Mouse (Mus musculus) cerebral cortex, adult 2 months (tissue): ENCODE data around the gene Rexo1.

Experiments used
- WGBS: fragments of 180-500 bp; shearing (Covaris S2); methylation state at CpG from one replicate; pipeline ENCODE4 v1.1.7; 2018; 5-methylcytosine and 5-hydroxymethylcytosine counted together

Gene Rexo1

DNA sequence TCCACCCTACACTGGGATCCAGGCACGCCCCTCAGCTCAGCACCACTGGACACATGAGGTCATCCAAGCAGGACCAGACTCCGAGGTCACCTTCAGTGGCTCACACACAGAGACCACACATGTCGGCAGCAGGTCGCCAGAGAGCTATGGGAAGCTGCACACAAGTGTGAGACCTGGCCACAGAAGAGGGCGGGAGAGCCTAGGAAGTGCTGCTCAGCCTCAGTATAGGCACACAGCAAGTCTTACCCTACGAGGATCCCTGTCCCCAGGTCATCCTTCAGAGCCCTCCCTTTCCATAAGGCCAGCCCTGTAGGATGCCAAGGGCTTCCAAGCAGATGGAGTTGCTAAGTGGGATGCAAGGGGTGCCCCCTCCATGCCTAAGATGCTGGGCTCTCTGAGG, 7.4 kb downstream of the Rexo1 start:
- 89% methylated on average over 6 of the region's 6 CpGs for WGBS

DNA sequence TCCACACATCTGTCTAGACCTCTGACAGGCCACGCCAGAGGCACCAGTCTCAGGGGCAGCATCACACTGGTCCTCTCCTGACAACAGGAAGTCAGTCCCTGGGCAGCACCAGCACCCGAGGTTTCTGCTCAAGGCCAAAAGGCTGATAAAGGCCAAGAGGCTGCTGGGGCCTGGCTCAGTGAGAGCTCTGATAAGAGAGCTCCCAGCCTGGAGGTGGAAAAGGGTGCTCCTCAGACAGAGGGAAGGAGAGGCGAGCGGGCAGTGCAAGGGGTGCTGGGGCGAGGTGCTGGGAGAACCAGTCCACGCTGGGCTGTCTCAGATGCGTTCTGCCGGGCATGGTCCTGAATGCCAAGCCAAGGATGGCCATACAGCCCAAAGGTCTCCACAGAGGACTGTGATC, 7.8 kb downstream of the Rexo1 start:
- WGBS, result 93% methylated on average over 8 of the region's 8 CpGs

DNA sequence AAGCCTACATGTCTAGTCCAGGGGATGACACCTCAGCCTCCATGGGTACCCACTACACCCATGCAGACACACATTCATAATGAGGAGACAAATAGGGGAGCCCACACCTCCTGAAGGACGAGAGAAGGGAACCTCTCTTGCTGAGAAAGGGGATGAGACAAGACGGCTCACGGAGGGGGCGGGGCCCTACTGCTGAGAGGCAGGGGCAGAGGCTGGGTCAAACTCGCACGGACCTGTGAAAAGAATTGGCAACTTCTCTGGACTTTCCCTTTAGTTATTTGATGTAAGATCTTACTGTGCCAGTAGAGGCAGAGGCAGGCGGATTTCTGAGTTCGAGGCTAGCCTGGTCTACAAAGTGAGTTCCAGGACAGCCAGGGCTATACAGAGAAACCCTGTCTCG, 9.0 kb downstream of the Rexo1 start:
- 64% methylated on average over 9 of the region's 9 CpGs for WGBS

DNA sequence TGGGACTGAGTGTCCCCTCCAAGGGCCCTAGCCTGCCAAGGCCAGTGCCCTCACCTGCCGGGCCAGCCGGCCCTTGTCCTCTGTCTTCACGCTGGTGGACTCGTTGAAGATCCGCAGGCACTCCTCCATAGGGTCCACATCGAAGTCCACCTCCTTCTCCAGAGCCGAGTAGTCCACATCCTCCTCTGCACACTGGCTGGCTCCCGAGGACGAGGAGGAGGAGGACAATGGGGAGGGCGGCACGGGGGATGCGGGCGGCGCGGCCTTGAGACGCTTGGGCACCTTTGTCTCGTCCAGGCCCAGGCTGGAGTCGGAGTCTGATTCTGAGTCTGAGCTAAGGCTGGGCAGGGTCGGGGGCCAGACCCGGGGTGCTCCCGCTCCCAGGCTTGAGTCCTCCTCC, 12.1 kb downstream of the Rexo1 start:
- 83% methylated on average over 21 of the region's 21 CpGs for WGBS

DNA sequence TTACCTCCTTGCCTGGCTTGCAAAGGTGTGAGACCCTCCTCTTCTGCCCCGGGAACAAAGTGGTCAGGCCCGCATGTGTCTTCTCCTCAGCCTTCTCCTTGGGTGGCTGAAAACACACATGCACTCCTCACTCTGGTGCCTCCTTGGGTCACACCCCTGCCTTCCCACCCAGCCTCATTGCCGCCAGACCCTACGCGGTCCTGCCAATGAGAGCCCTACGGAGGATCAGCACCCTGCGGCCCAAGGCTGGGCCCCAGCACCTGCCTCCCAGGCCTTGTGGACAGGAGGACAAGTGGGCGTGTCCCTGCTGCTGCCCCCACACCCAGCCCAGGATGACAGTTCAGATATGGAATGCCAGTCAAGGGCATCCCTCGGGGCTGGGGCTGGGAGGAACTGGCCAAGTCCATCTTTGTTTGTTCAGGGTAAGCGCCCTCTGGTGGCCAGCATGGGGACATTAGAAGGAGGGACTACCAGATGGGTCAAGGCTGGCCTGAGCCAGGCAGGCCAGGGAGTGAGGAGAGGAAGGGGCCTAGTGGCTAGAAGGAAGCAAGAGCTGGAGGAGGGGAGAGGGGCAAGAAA, 12.8 kb downstream of the Rexo1 start:
- WGBS, result 75% methylated on average over 10 of the region's 10 CpGs

DNA sequence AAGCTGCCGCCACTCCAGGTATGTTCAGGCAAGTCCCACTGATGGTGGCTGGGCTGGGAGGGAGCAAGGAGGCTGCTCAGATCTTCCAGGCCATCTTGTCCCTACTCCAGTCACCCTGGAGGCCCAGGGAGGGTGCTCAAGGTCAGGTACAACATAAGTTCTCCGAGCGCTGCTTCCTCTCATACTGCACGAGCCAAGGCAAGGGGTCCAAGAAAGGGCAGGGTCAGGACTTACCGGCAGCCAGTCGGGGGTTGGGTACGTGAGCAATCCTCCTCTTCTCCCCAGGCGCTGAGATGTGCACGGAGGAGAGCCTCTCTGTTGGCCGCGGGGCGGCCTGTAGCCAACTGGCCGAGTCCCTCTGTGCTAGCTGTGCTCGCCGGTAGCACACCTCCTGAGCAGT, 13.8 kb downstream of the Rexo1 start:
- WGBS, result 88% methylated on average over 15 of the region's 15 CpGs

DNA sequence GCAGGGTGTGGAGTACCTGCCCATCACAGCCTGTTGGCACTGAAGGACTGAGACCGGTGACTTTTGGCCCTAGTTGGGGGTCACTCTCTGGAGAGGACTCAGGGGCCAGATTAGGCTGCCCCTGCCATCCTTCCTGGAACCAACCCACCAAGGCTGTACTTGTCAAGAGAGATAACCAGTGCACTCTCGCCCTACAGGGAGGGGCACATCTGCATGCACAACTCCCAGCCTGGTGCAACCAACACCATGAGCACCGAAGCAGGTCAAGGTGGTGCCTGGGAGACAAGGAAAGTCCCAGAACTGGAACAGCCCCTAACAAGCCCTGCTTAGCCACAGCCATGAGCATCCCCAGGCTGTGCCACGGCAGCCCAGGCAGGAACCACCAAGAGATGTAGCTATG, 14.4 kb downstream of the Rexo1 start:
- WGBS, result 97% methylated on average over 4 of the region's 4 CpGs

DNA sequence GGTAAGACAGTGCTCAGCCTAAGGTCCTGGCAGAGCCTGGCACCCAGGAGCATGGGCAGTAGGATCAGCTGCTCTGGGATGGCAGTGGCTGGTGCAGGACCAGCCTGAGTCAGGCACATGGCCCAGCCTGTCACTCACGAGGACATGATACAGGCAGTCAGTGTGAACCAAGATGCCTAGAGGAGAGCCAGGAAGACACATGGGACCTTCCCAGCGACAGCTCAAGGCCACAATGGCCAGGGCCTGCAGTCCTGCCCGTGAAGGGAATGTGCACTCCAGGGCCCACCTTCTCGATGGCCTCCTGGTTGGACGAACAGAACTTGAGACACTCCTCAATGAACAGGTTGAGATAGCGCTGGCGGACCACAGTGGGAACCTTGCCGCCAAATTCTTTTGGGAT, 15.8 kb downstream of the Rexo1 start:
- WGBS, result 88% methylated on average over 8 of the region's 8 CpGs

DNA sequence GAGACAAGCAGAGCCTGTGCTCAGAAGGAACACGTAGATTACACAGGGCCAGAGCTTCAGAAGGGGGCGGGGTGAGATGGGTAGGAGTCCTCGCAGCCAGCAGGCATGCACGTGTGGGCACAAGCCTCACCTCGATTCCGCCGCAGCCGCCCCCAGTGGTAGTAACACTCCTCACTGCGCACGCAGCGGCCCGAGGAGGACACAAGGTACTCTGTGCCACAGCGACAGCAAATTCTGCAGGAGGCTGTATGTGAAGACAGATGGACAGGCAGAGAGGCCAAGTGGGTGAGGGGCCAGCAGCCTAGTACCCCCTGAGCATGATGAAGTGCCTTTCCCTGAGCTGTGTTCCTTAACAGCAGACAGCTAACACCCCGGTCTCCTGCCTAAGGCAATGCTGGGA, 17.5 kb downstream of the Rexo1 start:
- 68% methylated on average over 14 of the region's 14 CpGs for WGBS

DNA sequence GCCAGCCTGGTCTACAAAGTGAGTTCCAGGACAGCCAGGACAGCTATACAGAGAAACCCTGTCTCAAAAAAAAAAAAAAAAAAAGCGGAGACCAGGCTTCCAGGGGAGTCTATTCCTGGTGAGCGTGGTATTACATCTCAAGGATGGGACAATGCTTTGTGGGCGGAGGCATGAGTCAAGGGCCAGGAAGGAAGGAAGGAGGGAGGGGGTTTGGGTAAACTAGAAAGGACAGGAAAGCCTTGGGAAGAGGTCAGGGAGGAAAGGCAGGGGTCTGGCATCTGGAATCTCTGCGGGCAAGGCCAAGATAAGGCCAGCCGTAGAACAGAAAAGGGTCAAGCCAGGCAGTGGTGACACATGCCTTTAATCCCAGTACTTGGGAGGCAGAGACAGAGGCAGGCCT, 21.9 kb downstream of the Rexo1 start:
- WGBS, result 49% methylated on average over 5 of the region's 5 CpGs

DNA sequence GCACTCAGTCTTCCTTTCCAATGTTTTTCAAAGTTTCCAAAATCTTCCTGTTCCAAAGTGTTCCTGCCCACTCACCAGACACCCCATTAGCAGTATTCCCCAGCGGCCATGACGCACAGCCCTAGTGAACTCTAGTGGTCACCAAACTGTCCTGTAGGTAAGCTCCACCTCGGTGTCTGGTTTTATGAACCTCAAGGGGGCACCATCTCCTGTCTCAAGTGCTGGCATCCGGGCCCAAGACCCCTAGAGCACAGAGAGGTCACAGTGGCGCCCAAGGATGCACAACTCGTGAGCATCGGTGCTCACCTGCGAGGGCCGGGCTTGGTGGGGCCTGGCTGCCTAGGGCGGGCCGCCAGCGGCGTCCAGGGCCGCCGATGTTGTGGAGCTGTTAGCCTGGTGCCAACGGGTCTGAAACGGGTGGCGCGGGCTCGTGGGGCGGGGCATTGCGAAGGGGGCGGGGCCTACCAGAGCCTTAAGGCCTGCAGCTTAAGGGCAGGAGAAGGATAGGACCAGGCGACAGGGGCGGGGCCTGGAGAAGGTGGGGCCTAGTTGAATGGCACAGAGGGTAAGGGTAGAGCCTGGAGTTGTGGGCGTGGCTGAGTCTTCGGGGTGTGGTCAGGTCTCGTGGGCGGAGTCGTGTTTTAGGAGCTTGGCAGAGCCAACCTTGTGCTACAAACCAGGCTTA, 22.5 kb downstream of the Rexo1 start, which contains the start of gene Atp8b3:
Atp8b3 (minus strand) TSS at position 415 of the 685 bp plus-strand sequence.
- WGBS, result 9% methylated on average over 29 of the region's 30 CpGs

DNA sequence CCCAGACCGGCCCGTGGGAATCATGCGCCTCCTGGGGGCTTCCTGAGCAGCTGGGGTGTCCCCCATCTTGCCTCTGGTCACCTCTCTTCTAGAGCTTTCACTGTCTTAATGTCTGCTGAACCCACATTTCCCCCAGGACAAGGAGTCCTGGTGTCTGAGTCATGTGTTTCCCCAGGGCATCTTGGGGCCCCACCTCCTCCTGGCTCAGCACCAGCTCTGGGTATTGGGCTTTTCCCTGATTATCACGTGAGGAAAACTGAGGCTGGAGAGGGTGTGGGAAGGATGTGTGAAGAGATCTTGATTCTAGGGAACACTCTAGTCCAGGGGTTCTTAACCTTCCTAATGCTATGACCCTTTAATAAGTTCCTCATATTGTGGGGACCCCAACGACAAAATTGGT, 23.2 kb downstream of the Rexo1 start:
- WGBS, result 56% methylated on average over 5 of the region's 5 CpGs

DNA sequence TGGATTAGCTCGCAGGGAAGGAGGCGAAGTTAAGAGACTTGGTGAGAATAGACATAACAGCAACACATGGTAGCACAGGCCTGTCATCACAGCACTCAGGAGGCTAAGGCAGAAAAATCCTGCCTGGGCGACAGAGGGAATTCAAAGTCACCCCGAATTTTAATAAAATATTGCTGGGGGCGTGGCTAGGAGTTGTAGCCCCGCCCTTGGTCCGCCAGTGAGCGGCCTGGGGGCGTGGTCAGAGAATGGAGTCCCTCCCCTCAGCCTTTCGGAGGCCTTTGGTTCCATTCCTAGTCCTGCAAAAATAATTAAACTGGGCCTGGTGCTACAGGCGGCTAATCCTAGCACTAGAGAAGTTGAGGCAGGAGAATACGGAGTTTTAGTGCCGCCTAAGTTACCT, 25.6 kb downstream of the Rexo1 start:
- WGBS, result 19% methylated on average over 13 of the region's 13 CpGs

DNA sequence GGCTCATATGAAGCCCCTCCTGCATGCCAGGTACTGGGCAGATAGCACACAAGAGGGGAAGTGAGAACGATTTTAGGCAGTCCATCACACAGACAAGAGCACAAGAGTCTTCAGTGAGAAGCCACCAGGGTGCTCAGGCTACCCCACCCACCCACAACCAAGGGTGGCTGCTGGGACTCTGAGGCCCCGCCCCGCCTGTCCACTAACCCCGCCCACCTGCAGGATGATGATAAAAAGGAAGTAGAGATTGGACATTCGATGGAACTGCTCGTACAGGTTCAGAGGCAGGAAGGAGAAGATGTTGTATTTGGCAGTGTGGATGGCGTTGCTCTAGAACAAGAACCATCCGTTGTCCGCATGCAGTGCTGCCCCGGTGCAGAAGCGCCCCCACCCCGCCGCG, 26.3 kb downstream of the Rexo1 start:
- WGBS, result 16% methylated on average over 14 of the region's 14 CpGs

DNA sequence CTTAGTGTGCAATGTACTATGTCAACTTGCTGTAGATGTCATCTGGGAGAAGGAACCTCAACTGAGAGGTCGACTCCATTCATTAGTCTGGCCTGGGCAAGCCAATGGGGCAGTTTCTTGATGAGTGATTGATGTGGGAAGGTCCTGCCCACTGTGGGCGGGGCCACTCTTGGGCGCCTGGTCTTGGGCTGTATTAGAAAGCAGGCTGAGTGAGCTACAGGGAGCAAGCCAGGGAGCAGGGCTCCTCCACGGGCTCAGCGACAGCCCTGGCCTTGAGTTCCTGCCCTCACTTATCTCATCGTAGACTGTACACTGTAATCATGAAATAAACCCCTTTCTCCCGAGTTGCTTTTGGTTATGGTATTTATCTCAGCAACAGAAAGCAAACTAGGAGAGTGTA, 27.7 kb downstream of the Rexo1 start:
- WGBS, result 38% methylated on average over 7 of the region's 7 CpGs

DNA sequence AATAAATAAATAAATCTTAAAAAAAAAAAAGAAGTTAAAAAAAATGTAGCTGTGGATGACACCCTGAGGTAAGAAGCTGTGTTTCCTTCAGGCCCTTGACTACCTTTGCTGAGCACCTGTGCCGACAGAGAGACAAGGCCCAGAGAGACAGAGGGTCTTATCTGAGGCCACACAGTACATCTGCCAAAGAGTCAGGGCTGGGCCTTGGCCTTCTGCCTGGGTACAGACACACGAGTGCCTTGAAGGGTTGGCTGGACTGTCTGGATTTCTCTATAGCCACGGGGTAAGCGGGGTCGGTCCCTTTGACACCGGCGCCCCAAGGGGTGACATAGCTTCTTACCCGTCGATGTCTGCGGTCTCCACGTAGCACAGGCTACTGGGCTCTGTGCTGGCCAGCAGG, 28.6 kb downstream of the Rexo1 start:
- WGBS, result 88% methylated on average over 11 of the region's 11 CpGs

DNA sequence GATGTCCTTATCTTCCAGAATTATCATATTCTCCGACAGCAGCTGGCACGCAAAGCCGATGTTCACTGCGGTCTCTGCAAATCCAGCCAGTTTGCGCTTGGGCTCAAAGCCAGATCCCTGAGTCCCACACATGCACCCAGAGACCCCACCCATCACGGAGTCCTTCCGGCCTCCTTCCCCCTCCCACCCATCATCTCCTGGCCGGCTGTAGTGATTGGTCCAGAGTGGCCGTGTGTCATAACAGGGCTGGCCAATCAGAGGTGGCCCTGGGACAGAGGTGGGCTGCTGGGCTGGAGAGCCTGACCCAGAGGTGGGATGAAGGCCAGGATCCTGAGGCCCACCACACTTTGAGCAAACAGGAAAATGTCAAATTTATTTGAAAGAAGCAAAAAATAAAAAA, 35.2 kb downstream of the Rexo1 start:
- 35% methylated on average over 9 of the region's 9 CpGs for WGBS

DNA sequence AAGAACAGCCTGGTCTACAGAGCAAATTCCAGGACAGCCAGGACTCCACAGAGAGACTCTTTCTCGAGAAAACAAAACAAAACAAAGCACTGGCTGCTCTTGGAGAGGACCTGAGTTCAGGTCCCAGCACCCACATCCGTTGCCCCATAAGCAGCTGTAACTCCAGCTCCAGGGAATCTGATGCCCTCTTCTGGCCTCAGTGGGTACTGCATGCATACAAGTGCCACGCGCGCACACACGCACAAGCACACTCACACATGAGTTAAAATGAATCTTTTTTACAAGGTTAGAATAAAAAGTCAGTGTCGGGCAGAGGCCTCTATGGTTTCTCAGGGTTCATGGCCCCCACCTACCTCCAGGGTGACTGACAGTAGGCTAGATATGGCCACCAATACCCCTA, 38.1 kb downstream of the Rexo1 start:
- 94% methylated on average over 7 of the region's 7 CpGs for WGBS

DNA sequence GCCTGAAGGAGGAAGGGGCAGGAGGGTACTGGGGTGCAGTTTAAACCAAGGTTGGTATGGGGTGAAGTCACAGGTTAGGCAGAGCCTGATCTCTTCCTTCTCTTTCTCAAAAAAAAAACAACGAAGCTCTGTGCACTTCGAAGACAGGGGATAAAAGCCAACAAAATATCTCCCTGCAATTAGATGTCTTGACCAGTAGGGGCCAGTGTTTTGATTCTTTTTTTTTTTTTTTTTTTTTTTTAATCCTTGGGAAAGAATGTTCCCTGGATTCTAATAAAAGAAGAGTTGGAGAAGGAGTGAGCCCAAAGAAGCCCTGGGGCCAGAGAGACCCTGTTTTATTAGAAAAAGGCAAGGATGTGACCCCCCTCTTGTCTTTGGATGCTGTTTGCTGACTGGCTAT, 42.1 kb downstream of the Rexo1 start:
- 67% methylated on average over 2 of the region's 2 CpGs for WGBS

DNA sequence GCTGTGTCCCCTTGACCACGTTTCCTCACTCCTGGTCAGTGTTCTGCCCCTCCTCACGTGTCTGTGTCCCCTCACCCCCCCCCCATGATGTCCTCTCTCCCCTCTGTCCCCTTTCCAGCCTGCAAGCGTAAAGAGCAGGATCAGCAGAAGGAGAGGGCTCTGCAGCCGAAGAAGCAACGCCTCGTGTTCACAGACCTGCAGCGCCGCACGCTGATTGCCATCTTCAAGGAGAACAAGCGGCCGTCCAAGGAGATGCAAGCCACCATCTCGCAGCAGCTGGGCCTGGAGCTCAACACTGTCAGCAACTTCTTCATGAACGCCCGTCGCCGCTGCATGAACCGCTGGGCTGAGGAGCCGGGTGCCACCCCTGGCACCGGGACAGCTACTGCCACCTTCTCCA, 47.6 kb downstream of the Rexo1 start:
- 10% methylated on average over 19 of the region's 19 CpGs for WGBS

DNA sequence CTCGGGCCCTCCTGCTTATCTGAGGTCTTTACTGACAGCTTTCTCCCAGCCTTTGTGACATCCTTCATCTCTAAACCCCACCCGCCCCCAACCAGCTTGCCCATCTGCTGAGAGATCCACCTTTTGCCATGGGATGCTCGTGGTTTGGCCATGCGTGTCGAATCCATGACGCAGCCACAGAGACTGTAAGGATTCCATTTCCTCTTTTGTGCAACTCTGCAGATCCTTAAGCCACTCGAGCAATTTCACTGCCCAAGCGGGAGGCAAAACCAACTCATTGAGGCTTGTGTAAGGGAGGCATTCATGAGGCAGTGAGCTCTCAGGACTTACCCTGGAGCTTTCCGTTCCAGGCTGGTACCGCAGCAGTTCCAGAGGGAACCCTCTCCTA, 51.1 kb downstream of the Rexo1 start:
- 61% methylated on average over 10 of the region's 10 CpGs for WGBS

DNA sequence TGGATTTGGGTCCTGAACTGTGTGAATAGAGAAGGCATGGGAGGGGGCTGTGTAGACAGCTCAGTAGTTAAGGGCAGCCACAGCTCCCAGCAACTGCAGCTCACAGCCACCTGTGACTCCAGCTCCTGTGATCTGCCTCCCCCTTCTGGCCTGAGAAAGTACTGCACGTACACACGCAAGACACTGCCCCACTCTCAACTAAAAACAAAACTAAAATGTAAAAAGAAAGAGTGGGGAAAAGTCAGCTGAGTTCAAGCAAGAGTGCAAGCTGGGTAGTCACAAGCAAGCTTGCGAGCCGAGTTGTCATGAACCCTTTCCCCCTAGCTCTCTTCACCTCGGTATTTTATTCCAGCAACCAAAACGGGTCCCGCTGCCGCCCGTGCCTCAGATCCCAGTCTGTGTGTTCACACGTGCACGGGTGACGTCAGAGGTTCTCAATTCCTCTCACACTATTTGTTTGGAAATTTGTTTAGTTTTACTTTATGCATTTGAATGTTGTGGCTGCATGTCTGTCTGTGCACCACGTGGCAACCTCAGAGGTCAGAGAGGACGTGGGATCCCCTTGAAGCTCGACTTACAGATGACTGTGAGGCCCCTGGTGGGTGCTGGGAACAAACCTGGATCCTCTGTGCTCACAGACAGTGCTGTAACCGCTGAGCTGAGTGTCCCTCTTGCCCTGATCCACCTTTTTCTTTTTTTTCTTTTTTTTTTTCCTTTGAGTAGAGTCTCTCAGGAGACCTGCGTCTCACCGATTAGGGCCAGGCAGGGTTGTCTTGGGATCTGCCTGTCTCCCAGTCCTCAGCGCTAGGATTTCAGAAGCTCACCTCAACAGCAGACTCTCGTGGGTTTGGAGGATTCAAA, 51.7 kb downstream of the Rexo1 start:
- WGBS, result 16% methylated on average over 20 of the region's 20 CpGs

DNA sequence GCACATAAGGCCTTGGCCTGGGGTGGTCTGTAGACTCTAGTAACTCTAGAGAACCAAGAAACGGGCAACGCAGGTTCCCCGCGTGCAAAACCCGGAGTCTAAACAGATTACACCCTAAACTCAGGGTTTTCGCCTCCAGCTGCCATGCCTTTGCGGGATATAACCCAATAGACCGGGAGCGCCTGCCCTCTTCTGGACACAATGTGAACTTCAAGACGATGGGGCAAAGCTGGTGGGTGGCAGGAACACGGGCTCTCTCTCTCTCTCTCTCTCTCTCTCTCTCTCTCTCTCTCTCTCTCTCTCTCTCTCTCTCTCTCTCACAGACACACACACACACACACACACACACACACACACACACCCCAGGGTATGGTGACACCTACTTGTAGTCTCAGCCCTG, 55.1 kb downstream of the Rexo1 start:
- WGBS, result 2% methylated on average over 11 of the region's 11 CpGs
